Mouse (Mus musculus): ENCODE data around the gene Rtn4rl1. TPM values are rescaled to one million over a fixed set of nuclear protein-coding genes. Genes with fewer than 3 reads are reported as not detected.
"Not testable (repeated sequence)": the region's sequence is repeated elsewhere in the genome, so short reads cannot be mapped to it uniquely, and the experiment has no call there.

Rtn4rl1 gene
- polyA plus RNA-seq, 1 experiment from 2014 or later, result 2.6 TPM

DNA sequence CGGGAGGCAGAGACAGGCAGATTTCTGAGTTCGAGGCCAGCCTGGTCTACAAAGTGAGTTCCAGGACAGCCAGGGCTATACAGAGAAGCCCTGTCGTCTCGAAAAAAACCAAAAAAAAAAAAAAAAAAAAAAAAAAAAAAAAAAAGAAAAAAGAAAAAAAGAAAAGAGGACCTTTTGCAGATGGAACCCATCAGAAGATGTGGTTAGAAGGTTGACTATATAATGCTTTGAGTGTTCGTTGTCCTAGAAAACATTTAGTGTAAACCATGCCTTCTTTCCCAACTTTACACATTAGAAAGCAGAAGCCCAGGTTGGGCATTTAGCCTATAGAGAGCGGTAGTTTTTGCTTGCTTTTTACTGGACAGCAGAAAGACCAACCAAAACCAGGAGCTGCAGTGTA lies 19.0 kb upstream of the Rtn4rl1 start:
- H3K36me3 ChIP-seq (ENCODE audit: poor library complexity, severe bottlenecking), result peaks cover 15% of the 10 kb centered on the region; the same call in 1 of the 2 replicates
- not testable (repeated sequence) for H3K9me3 ChIP-seq (replicated peaks); H3K4me2 ChIP-seq; ATAC-seq; H3K27ac ChIP-seq; H3K4me3 ChIP-seq; H3K9ac ChIP-seq
- peaks cover 60% of the 10 kb centered on the region for H3K4me1 ChIP-seq
- WGBS, result 73% methylated on average over 6 of the region's 6 CpGs
- H3K27me3 ChIP-seq, result peaks cover 45% of the 10 kb centered on the region

DNA sequence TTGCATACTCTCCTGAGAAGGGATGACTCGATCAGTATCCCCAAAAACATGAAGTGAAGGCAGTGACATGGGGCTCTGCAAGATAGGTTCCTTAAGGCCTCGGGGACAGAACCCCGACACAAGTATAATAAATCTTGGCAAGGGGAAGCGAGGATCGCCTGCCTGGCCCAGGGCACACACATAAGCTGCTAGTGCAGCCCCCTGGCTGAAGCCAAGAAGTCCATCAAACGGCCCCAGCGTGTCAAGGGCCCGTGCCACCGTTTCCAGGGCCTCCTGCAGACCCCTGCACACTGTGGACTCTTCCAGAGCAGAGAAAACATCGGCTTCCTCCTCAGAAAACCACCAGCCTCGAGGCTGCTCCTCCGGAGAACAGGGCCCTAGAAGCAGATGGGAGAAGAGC lies 15.6 kb upstream of the Rtn4rl1 start:
- H3K4me2 ChIP-seq, result peak overlapping the region; percentile 97
- H3K4me3 ChIP-seq, result peak overlapping the region; percentile 71
- peak overlapping the region; percentile 80 for H3K9ac ChIP-seq
- H3K9me3 ChIP-seq (replicated peaks), result no peaks in the 10 kb centered on the region
- peak overlapping the region; percentile 88; the same call in 1 of the 2 replicates for H3K27ac ChIP-seq
- ATAC-seq, result no peak
- H3K27me3 ChIP-seq, result peaks cover 11% of the 10 kb centered on the region
- peaks cover 41% of the 10 kb centered on the region; the same call in 1 of the 2 replicates for H3K36me3 ChIP-seq (ENCODE audit: poor library complexity, severe bottlenecking)
- 58% methylated on average over 12 of the region's 12 CpGs for WGBS
- H3K4me1 ChIP-seq, result peaks cover 30% of the 10 kb centered on the region

DNA sequence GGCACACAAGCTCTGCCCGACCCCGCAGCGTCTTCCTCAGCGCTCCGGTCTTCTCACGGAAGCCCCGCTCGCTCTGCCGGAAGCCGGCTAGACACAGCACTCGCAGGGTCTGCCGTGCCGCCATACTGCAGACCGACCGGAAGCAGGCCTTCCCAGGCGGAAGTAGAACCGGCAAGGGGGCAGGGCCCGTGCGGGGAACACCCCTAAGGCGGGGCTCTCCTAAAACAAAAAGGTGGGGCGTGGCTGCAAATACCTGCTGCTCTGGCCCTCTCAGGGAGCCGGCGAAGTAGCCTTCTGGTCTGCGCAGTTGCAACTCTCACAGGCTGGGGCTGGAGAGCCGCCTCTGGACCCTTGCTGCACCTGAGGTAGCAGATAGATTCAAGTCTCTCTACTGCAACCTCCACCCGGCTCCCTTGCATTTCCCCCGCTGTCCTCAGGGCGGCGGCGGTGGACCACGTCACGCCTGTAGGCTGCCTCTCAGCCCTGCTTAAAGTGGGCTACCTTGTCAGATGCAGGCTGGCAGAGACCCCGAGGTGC lies 14.8 kb upstream of the Rtn4rl1 start, which contains the start of gene Ovca2:
TSS of gene Ovca2 (minus strand) at position 164 of the 537 bp plus-strand sequence.
- under 1% methylated on average over 33 of the region's 33 CpGs for WGBS
- H3K4me2 ChIP-seq, result peak within 1 kb of the TSS; percentile 97
- ATAC-seq, result peak; percentile 97

DNA sequence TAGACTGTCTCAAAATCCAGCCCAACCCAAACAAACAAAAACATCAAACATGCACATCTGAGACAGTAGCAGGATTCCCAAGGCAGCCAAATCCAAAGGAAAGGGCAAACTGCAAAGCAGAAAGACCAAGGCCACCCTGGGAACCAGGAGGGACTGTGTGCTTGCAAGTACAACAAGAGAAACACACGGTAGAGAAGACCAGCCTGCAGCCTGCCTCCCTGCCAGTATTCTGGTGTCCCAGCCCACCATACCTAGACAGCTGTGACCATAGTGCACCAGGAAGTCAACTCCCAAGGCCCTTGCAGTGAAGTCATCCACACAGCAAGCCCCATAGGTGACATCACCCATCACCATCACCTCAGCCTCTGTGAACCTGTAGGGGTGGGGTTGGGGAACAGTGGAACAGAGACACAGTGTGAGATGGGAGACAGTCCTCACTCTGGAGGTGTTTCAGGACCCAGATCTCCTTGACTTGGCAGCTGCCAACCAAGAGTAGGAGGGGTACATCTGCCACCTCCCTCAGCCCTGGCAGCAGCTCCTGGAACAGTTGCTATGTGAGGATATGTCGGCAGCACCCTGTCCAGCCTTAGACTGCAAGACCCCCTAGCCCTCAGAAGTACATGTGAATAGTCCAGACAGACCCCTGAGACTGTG lies 9.5 kb upstream of the Rtn4rl1 start:
- H3K9ac ChIP-seq, result 0 out of 2 replicates have a peak overlapping the region, but pooled peaks have one; percentile 13
- WGBS, result 79% methylated on average over 2 of the region's 2 CpGs
- H3K36me3 ChIP-seq (ENCODE audit: poor library complexity, severe bottlenecking), result peaks cover 38% of the 10 kb centered on the region; the same call in 1 of the 2 replicates
- ATAC-seq, result no peak
- H3K27me3 ChIP-seq, result no peaks in the 10 kb centered on the region
- H3K4me2 ChIP-seq, result no peak overlapping the region
- no peaks in the 10 kb centered on the region for H3K9me3 ChIP-seq (replicated peaks)
- peaks cover 15% of the 10 kb centered on the region for H3K4me1 ChIP-seq
- H3K4me3 ChIP-seq, result no peak overlapping the region
- no peak overlapping the region for H3K27ac ChIP-seq

More for the DNA sequence above, 14.8 kb upstream of the Rtn4rl1 start, which contains the start of gene Ovca2:
- Histone ChIP-seq H3K9me3 (replicated peaks) (no peaks in the 10 kb centered on the region), H3K27ac (peak within 1 kb of the TSS; percentile 88), H3K4me3 (peak within 1 kb of the TSS; percentile 71), H3K4me1 (peaks cover 23% of the 10 kb centered on the region), H3K27me3 (peaks cover 6% of the 10 kb centered on the region; the same call in 1 of the 2 replicates), H3K36me3 (ENCODE audit: poor library complexity, severe bottlenecking) (peaks cover 48% of the 10 kb centered on the region; the same call in 1 of the 2 replicates), H3K9ac (peak within 1 kb of the TSS; percentile 80)

DNA sequence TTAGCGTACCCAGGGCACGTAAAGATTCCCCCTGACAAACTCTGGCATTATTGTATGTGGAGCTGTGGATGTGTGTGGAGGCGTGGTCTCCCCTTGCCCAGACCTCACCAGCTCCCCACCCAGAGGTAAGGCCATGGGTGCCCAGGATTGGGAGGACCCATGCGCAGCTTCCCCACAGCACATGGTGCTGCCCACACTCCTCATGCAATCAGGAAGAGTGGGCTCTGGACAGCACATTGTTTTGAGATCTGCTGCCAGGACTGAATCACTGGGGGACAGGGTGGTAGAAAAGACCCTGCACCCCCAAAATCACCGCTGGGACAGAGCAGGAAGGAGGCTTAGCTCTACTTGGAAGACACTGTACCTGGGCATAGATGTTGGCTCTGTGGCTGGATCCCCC lies 9.0 kb upstream of the Rtn4rl1 start:
- WGBS, result 98% methylated on average over 5 of the region's 5 CpGs
- no peak for ATAC-seq
- no peak overlapping the region for H3K27ac ChIP-seq

DNA sequence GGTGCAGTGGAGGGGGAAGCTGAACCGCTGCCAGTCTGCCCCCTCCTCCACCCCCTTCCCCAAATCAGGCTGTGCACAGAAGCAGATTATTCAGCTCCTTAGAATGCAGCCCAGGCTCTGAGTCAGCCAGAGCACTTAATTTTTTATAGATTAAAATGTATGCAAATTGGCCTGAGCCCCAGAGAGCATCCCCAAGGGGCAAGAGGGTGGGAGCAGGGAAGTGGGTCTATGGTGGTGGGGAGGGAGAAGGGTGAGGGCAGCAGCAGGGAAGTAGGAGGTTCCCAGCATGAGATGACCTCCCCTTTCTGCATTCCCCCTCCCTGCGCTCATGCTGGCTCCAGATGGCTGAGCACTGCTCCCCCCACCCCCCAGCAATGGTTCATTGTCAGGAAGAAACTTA lies 8.6 kb upstream of the Rtn4rl1 start:
- Histone ChIP-seq H3K4me1 (peaks cover 18% of the 10 kb centered on the region), H3K27me3 (no peaks in the 10 kb centered on the region), H3K4me2 (no peak overlapping the region), H3K27ac (no peak overlapping the region), H3K36me3 (ENCODE audit: poor library complexity, severe bottlenecking) (peaks cover 38% of the 10 kb centered on the region; the same call in 1 of the 2 replicates), H3K9ac (no peak overlapping the region), H3K9me3 (replicated peaks) (no peaks in the 10 kb centered on the region), H3K4me3 (no peak overlapping the region)
- 63% methylated on average over 1 of the region's 2 CpGs for WGBS
- ATAC-seq, result no peak

More for the DNA sequence above, 9.0 kb upstream of the Rtn4rl1 start:
- Histone ChIP-seq H3K27me3 (no peaks in the 10 kb centered on the region), H3K4me2 (no peak overlapping the region), H3K9me3 (replicated peaks) (no peaks in the 10 kb centered on the region), H3K36me3 (ENCODE audit: poor library complexity, severe bottlenecking) (peaks cover 38% of the 10 kb centered on the region; the same call in 1 of the 2 replicates), H3K4me1 (peaks cover 15% of the 10 kb centered on the region), H3K4me3 (no peak overlapping the region), H3K9ac (0 out of 2 replicates have a peak overlapping the region, but pooled peaks have one; percentile 13)

DNA sequence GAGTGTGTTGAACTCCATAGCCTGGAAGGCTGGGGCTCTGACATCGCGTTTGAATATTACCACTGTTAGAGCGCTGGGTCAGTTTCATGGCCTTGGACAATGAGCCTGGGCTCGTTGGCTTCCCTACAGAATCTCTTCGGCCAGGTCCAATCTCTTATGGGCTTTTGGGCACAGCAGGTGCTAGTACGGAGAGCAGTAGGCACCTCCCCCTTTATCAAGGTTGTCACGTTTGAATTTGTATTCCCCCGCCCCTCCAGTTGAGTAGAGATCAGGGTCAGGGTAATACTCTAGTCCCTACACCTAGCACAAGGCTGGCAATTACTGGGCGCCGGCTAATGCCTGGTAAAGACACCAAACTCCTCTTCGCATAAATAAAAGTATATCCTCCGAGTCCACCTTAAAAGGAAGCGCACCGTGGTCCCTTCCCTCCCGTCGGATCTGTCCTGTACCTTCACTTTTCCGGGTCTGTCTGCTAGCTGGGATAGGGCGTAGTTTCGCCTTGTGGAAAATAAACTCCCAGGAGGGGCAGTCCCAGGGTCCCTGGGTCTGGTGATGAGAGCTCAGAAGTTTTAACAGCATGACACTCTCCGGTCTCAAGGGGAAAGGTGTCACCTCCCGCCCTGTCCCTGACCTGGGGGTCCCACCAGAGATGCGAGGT lies 3.7 kb upstream of the Rtn4rl1 start:
- no peaks in the 10 kb centered on the region for H3K9me3 ChIP-seq (replicated peaks)
- peaks cover 45% of the 10 kb centered on the region for H3K4me1 ChIP-seq
- peak overlapping the region; percentile 93 for H3K4me2 ChIP-seq
- H3K36me3 ChIP-seq (ENCODE audit: poor library complexity, severe bottlenecking), result no peaks in the 10 kb centered on the region
- under 1% methylated on average over 22 of the region's 22 CpGs for WGBS
- H3K9ac ChIP-seq, result peak overlapping the region; percentile 68
- H3K27ac ChIP-seq, result 0 out of 2 replicates have a peak overlapping the region, but pooled peaks have one; percentile 8
- peak; percentile 41 for ATAC-seq
- H3K4me3 ChIP-seq, result peak overlapping the region; percentile 67
- H3K27me3 ChIP-seq, result peaks cover 40% of the 10 kb centered on the region

DNA sequence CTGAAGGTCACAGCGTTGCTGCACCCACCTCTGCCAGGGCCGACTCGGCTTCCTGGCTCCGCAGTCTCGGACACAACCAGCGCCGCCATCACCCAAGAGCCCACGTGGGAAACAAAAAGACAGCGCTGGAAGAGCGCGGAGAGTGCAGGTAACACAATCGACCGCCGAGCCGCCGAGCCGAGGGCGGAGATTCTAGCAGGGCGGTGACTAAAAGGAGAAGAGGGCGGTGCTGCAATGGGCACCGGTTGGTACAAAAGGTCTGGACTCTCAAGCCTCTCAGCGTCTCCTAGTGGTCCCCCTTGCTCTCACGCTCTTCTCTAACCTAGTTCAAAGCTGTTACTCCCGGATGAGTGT lies 3.2 kb upstream of the Rtn4rl1 start:
- peak; percentile 83 for ATAC-seq
- peak overlapping the region; percentile 68 for H3K9ac ChIP-seq
- WGBS, result 0% methylated on average over 24 of the region's 24 CpGs
- H3K4me2 ChIP-seq, result peak overlapping the region; percentile 93
- peaks cover 45% of the 10 kb centered on the region for H3K27me3 ChIP-seq
- H3K36me3 ChIP-seq (ENCODE audit: poor library complexity, severe bottlenecking), result no peaks in the 10 kb centered on the region
- H3K27ac ChIP-seq, result no peak overlapping the region
- H3K4me3 ChIP-seq, result peak overlapping the region; percentile 67
- peaks cover 46% of the 10 kb centered on the region for H3K4me1 ChIP-seq
- H3K9me3 ChIP-seq (replicated peaks), result no peaks in the 10 kb centered on the region

DNA sequence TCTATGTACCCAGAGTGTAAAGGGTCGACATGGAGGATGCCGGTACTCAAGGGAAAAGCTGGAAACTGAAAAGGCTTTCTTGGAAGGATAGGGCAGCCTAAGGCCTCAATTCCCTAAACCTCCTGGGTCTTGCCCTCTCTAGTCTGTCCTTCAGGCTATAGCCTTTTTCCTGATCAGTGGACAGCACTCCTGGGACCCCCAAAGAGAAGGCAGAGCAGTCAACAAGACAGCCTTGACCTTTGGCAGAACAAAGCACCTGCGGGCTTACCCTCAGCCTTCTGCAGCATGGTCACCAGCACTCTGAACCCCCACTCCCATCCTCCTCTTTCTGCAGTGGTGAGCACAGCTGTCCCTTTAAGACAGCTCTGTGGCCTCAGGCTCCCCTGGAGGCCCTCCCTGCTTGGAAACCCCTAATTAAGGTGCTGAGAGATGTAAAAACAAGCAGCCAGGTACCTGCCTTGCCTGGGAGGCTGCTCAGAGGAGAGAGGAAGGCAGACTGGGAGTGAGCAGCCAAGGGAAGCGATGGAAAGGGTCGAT lies 2.6 kb upstream of the Rtn4rl1 start, which contains the start of gene Dph1:
TSS of gene Dph1 (minus strand) at position 337 of the 537 bp plus-strand sequence.
- Histone ChIP-seq H3K4me1 (peaks cover 48% of the 10 kb centered on the region), H3K4me2 (peak within 1 kb of the TSS; percentile 93), H3K27me3 (peaks cover 51% of the 10 kb centered on the region), H3K27ac (0 out of 2 replicates have a peak within 1 kb of the TSS, but pooled peaks have one; percentile 8), H3K9me3 (replicated peaks) (no peaks in the 10 kb centered on the region), H3K4me3 (peak within 1 kb of the TSS; percentile 67), H3K9ac (peak within 1 kb of the TSS; percentile 68), H3K36me3 (ENCODE audit: poor library complexity, severe bottlenecking) (no peaks in the 10 kb centered on the region)
- WGBS, result 44% methylated on average over 5 of the region's 5 CpGs
- no peak for ATAC-seq

DNA sequence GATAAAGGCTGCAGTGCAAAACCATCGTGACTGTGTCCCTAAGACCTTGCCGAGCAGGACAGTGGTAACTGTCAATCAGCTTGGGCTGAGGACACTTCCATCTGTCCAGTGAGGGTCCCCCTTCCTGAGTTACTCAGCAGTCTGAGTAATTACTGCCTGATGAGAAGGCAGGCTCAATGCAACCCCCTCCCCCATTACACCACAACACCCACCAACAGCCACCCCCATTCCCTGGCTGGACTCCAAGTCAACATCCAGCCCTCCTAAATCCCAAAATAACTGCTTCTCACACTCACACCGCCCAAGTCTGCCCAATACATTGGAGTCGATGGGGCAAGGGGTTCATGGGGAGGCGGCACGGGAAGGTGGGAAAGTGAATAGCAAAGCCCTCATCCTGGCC lies 1.7 kb upstream of the Rtn4rl1 start:
- no peak for ATAC-seq
- no peak overlapping the region for H3K4me2 ChIP-seq
- H3K9ac ChIP-seq, result no peak overlapping the region
- H3K27ac ChIP-seq, result no peak overlapping the region
- no peak overlapping the region for H3K4me3 ChIP-seq
- H3K27me3 ChIP-seq, result peaks cover 60% of the 10 kb centered on the region
- no peaks in the 10 kb centered on the region for H3K36me3 ChIP-seq (ENCODE audit: poor library complexity, severe bottlenecking)
- WGBS, result 57% methylated on average over 6 of the region's 6 CpGs
- peaks cover 48% of the 10 kb centered on the region for H3K4me1 ChIP-seq
- H3K9me3 ChIP-seq (replicated peaks), result no peaks in the 10 kb centered on the region

DNA sequence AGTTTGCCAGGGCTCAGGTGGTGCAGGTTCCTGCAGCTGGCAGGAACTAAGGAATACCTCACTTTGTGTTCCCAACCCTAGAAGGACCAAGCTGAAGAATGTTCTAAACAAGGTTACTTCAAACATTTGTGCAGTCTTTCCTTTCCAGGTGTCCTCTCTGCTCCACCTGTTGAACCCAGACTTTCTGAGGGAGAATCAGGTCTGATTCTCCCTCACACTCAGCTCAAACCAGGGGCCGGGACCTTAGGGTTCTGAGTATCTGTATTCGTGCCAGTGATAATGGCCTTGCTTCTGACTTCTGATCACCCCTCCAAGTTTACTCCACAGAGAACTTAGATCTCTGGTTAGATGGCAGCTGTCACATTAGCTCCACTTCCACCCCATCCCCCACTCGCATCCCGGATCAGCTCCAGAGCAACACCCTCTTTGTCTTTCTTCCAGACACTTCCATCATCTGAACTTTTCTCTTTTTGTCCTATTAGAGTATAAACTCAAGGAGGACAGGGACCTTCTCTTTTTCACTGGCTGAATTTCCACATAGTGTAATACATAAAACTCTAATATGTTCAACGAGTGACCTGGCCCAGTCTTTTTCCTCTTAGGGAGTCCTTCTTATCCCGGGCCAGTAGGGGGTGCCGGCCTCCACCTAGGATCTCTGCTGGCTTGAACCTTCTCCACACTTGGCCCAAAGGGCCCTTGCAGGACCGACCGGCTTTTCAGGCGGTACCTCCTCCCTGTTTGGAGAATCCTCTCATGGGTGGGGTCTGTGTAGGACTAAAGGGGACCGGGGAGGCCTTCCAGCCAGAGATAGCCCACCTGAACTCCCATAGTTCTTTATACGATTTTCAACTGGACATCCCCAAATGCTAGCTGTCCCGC lies 1.0 kb upstream of the Rtn4rl1 start:
- peak; percentile 19; the same call in 1 of the 2 replicates for ATAC-seq
- Histone ChIP-seq H3K4me3 (peak overlapping the region; percentile 48), H3K9ac (no peak overlapping the region), H3K27me3 (peaks cover 66% of the 10 kb centered on the region), H3K4me2 (peak overlapping the region; percentile 72), H3K9me3 (replicated peaks) (no peaks in the 10 kb centered on the region), H3K27ac (no peak overlapping the region), H3K36me3 (ENCODE audit: poor library complexity, severe bottlenecking) (no peaks in the 10 kb centered on the region), H3K4me1 (peaks cover 48% of the 10 kb centered on the region)
- 21% methylated on average over 13 of the region's 13 CpGs for WGBS

Measured in forebrain, embryonic 13.5 days (tissue).